Mouse (Mus musculus): ENCODE measurements around the gene P4ha2.

The P4ha2 gene

DNA sequence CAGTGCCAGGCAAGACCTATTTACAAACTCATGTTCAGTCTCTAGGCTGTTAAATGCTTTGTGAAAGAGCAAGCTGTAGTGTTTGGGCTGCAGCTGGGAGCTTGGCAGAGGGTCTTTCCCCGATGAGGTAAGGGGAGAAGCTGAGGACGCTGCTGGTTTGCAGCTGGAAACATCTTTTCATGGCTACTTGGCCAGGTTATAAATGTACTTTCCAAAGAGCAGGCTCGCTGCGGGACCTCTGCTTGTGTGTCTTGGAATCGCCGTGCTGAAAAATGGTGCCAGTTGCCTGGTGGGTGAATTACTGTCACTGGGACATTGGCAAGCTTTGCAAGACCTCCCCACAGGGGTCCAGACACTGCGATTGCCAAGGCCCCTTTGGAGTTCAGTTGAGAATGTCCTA lies 7.3 kb downstream of the P4ha2 start:
- DNase-seq (ENCODE audit: low spot score in 2 of 2) = peak; percentile 53 to 57

DNA sequence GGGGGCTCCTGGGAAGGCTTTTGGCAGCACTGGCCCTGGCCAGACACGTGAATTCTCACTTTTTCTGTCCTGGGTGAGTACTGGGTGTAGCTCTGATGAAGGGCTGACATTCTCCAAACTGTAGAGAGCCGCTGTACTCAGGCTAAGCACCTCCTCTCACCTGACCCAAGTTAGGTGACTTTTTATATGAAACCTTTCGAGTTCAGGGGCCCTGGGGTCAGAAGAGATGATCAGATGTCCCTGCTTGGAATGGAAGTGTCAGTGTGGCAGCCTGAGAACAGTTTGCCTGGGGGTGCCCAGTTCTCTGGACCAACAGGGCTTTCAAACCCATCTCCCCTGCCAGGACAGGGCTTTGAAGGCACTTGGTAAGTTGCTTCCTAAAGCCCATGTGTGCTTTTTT lies 8.2 kb downstream of the P4ha2 start:
- no peak for DNase-seq (ENCODE audit: low spot score in 2 of 2)

DNA sequence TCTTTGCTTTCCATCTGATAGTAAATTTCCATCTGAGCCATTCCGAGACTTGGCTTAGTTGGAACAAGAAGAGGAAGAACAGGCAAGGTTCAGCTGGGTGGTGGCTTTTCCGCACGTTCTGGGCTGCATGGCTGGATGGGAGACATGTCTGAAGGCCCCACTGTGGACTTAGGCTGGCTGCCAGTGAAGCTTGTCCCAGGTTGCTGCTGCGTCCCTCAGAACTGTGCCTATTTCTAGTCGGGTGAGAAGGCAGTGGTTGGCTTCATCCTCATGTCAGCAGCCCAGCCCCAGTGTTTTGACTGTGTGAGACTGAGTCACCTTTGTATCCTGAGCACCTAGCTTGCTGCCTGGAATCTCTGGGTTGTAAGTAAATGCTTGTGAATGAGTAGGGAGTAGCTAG lies 9.0 kb downstream of the P4ha2 start:
- DNase-seq (ENCODE audit: low spot score in 2 of 2) = no peak

DNA sequence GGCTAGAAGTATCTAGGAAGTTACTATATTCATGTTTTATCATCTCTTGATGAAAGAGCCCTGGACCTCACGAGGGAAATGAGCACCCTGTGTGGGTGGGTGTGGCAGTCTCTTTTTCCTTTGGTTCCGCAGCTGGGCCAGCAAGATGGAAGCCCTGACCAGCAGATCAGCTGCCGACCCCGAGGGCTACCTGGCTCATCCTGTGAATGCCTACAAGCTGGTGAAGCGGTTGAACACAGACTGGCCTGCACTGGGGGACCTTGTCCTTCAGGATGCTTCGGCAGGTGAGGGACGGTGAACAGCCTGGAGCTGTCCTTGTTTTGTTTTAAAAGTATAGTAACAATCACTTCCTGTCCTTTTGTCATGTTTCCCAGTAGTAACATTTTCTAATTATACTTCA lies 11.4 kb downstream of the P4ha2 start:
- no peak for DNase-seq (ENCODE audit: low spot score in 2 of 2)

DNA sequence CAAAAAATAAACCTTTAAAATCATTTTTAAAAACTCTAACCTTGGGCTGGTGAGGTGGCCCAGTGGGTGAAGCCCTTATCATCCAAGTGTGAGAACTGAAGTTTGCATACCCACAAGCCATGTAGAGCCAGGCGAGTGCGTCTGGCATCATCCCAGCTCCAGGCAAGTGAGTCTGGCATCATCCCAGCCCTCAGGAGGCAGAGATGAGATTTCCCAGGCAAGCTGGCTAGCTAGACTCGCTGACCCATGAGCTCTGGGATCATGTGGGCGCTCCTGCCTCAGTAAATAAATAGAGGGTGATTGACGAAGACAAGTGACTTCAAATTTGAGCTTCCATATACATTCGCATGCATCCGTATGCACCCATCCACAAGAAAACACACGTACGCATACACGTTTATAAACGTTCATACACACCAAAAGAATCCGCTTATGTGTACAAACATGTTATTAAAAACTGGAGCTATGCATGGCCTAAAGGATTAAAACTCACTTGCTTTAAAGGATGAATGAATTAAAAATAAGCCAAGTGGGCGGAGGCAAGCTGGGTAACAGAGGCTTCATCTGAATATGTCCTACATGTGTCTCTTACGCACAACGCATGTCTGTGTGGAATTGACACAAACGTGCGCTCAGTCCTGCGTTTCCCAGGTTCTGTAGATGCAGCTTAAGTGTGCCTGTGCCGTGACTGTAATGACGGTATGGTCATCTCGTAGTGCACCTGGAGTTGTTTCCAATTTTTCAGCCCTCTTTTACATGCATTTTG lies 12.3 kb downstream of the P4ha2 start:
- peak; percentile 64 to 69 for DNase-seq (ENCODE audit: low spot score in 2 of 2)

GRCm38 (mm10) chr11:54112920-54113319 lies 13.0 kb downstream of the P4ha2 start:
- peak; percentile 94 to 95 for DNase-seq (ENCODE audit: low spot score in 2 of 2)

GRCm38 (mm10) chr11:54113352-54113751 lies 13.5 kb downstream of the P4ha2 start:
- peak in 1 of 2 experiments; percentile 23 for DNase-seq (ENCODE audit: low spot score in 2 of 2)

DNA sequence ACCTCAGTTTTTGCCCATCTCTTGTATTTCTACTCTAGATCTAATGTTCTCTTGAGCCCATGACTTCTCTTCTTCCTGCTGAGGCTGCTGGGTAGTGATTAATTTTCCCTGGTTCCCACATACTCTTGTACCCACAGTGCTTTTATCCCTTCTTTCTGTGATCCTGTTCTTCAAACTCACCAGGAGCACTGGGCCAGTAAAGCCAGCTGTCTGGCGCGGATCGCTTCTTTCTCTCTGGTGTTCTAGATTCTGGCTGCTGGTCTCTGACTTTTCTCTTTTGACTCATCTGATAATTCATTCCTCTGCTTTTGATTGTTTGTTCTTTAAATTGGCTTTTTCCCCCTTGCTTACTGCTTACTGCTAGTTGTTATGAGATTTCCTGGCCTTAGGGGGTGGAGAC lies 14.9 kb downstream of the P4ha2 start:
- DNase-seq (ENCODE audit: low spot score in 2 of 2) = peak in 1 of 2 experiments; percentile 12

DNA sequence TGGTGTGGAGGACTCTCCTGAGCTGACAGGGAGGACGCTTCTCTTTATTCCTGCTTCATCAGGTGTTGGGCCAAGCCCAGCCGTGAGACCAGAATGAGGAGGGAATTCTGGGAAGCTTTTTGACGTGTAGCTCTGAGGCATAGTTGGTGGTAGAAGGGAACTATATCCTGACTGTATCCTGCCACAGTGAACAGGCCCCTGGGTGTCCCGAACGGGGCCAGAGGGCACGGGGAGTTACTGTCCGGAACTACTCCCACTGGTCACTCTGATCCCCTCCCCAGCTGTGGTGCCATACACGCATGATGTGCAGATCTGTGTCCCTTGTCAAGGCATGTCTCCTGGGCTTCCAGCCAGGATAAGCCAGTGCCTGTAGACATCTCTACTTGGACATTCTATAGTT lies 15.4 kb downstream of the P4ha2 start:
- DNase-seq (ENCODE audit: low spot score in 2 of 2) = peak in 1 of 2 experiments; percentile 18

DNA sequence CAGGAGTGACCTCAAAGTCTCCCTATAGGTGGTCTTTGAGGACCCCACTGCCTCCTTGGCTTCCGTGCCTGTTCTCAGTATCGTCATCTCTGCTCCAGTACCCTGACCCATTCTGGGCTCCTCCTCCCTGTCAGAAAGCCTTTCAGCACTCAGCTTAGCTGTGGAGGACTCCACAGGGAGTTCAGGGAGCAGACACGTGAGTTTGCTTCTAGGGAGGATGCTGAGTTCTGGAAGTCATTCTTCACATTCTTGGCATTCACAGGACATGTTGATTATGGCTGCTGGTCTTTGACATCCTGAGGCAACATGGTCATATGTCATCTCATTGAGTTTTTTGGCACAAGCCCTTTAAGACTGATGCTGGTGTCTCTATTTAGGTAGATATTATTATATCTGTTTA lies 16.0 kb downstream of the P4ha2 start:
- peak in 1 of 2 experiments; percentile 9 for DNase-seq (ENCODE audit: low spot score in 2 of 2)

- DNase-seq (ENCODE audit: low spot score in 2 of 2) = peak in 1 of 2 experiments; percentile 15
Measured at GRCm38 (mm10) chr11:54116406-54116805, 16.5 kb downstream of the P4ha2 start.

- DNase-seq (ENCODE audit: low spot score in 2 of 2) = peak in 1 of 2 experiments; percentile 13
Measured at GRCm38 (mm10) chr11:54117096-54117495, 17.2 kb downstream of the P4ha2 start.

GRCm38 (mm10) chr11:54119126-54119525 lies 19.2 kb downstream of the P4ha2 start:
- DNase-seq (ENCODE audit: low spot score in 2 of 2) = no peak

DNA sequence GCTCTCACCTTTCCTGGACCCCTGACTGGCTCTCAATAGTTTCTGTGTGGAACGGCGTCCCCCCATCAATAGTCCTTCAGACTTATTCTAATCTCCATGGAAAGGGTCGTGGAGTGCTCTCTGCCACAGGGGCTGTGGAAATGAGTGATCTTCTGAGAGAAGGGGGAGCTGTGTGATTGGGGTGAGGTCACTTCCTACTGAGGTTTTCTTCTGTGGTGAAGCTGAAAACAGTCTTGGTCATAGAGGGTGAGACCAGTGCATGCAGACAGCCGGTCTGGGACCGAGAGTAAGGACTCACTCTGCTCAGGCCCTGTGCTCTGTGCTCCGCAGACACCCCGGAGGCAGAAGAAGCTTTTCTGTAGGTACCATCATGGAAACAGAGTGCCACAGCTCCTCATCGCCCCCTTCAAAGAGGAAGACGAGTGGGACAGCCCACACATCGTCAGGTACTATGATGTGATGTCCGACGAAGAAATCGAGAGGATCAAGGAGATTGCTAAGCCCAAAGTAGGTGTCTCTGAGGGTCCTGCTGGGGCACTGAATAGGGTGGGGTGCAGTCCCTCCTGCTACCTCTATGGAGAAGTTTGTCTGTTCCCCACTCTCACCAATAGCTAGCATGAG lies 20.0 kb downstream of the P4ha2 start:
- peak in 1 of 2 experiments; percentile 12 for DNase-seq (ENCODE audit: low spot score in 2 of 2)

DNA sequence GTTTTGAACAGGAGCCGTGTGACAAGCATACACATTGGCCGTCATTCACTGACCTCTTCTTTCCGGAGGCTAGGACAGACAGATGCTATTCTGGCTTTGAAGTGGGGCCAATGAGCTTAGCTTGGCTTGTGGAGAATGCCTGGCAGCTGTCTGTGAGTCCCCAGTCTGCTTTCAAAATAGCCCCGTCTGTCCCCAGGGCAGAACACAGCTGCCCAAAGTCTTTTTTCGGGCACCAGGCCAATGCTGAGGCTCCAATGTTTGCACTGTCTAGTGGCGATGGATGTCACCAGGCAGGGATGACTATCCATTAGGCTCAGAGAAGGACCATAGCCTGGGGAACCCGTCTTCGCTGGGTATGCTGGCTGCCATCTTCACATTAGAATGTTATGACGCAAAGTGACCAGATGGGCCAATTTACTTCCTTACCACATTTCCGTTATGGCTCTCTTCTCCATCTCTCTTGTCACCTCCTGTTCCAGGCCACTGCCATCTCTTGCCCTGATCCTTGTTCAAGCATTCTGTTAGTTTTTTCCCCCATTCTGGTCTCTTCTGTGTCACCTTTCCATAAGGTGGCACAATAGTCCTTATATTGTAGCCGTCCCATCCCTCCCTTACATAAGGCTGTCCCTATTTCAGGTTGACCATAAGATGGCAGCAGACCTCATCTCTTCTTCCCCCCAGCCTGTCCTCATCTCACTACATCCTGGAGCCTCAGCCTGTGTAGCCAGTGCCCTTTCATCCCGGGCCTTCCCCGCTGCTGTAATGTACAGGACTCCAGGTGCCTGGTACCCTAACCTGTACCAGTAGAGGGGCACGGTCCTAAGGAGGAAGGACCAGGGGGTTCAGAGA lies 22.7 kb downstream of the P4ha2 start:
- peak; percentile 85 to 86 for DNase-seq (ENCODE audit: low spot score in 2 of 2)

- no peak for DNase-seq (ENCODE audit: low spot score in 2 of 2)
Measured at GRCm38 (mm10) chr11:54125982-54126648, 26.2 kb downstream of the P4ha2 start.

GRCm38 (mm10) chr11:54126654-54127374 lies 26.9 kb downstream of the P4ha2 start:
- DNase-seq (ENCODE audit: low spot score in 2 of 2) = peak; percentile 42 to 58

- no peak for DNase-seq (ENCODE audit: low spot score in 2 of 2)
Measured at GRCm38 (mm10) chr11:54127397-54127796, 27.5 kb downstream of the P4ha2 start.

DNA sequence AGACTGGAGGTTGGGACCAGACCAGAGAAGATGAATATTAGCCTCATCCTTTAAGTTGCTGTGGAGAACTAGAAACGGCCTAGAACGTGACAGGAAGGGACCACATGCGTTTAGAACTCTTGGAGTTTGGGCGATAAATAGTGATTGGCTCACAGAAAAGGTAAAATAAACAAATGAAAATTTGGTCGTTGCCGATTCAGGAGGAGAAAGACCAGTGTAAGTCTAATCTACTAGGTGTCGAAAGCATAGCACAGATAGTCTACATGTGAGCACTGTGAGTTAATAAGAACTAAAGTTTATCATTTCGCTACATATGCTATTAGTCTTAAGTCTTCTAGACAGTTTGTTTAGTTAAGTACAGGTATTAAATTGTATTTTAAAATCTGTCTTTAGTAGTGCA lies 30.1 kb downstream of the P4ha2 start:
- DNase-seq (ENCODE audit: low spot score in 2 of 2) = no peak

- no peak for DNase-seq (ENCODE audit: low spot score in 2 of 2)
Measured at GRCm38 (mm10) chr11:54130721-54131120, 30.8 kb downstream of the P4ha2 start.

- no peak for DNase-seq (ENCODE audit: low spot score in 2 of 2)
Measured at GRCm38 (mm10) chr11:54132290-54132689, 32.4 kb downstream of the P4ha2 start.

All from right cerebral cortex, postnatal 10 days (tissue).